Mouse (Mus musculus): ENCODE data around the gene Cpne8. TPM values are rescaled to one million over a fixed set of nuclear protein-coding genes. Genes with fewer than 3 reads are reported as not detected.

The Cpne8 gene
- 0.72 and 2.1 TPM in 2 replicates for total RNA-seq (2015; ENCODE audit: low replicate concordance)
- 0.13 and 1.6 TPM in 2 replicates for total RNA-seq (2017; ENCODE audit: low replicate concordance)

GRCm38 (mm10) chr15:90678985-90679759 is at the start of gene Cpne8:
TSS of gene Cpne8 (minus strand) at chr15:90679432.
- no peak for ATAC-seq (replicated peaks; ENCODE audit: low FRiP score, poor library complexity, severe bottlenecking)

GRCm38 (mm10) chr15:90717717-90718116 is 38.5 kb upstream of the Cpne8 start:
- ATAC-seq (replicated peaks; ENCODE audit: low FRiP score, poor library complexity, severe bottlenecking), result no peak

- ATAC-seq (replicated peaks; ENCODE audit: low FRiP score, poor library complexity, severe bottlenecking), result no peak
Observed at GRCm38 (mm10) chr15:90709296-90709695, 30.1 kb upstream of the Cpne8 start.

GRCm38 (mm10) chr15:90704314-90704713 is 25.1 kb upstream of the Cpne8 start:
- ATAC-seq (replicated peaks; ENCODE audit: low FRiP score, poor library complexity, severe bottlenecking), result no peak

GRCm38 (mm10) chr15:90703502-90704232 is 24.4 kb upstream of the Cpne8 start:
- no peak for ATAC-seq (replicated peaks; ENCODE audit: low FRiP score, poor library complexity, severe bottlenecking)

GRCm38 (mm10) chr15:90686770-90687169 is 7.5 kb upstream of the Cpne8 start:
- ATAC-seq (replicated peaks; ENCODE audit: low FRiP score, poor library complexity, severe bottlenecking), result no peak

GRCm38 (mm10) chr15:90679760-90680579 is 738 bp upstream of the Cpne8 start:
- peak; percentile 59; the same call in 1 of the 2 replicates for ATAC-seq (replicated peaks; ENCODE audit: low FRiP score, poor library complexity, severe bottlenecking)

- ATAC-seq (replicated peaks; ENCODE audit: low FRiP score, poor library complexity, severe bottlenecking), result no peak
Observed at GRCm38 (mm10) chr15:90678488-90678887, 744 bp downstream of the Cpne8 start.

- ATAC-seq (replicated peaks; ENCODE audit: low FRiP score, poor library complexity, severe bottlenecking), result no peak
Observed at GRCm38 (mm10) chr15:90669494-90669893, 9.7 kb downstream of the Cpne8 start.

- no peak for ATAC-seq (replicated peaks; ENCODE audit: low FRiP score, poor library complexity, severe bottlenecking)
Observed at GRCm38 (mm10) chr15:90666893-90667292, 12.3 kb downstream of the Cpne8 start.

GRCm38 (mm10) chr15:90664615-90665014 is 14.6 kb downstream of the Cpne8 start:
- ATAC-seq (replicated peaks; ENCODE audit: low FRiP score, poor library complexity, severe bottlenecking), result no peak

GRCm38 (mm10) chr15:90663631-90664030 is 15.6 kb downstream of the Cpne8 start:
- no peak for ATAC-seq (replicated peaks; ENCODE audit: low FRiP score, poor library complexity, severe bottlenecking)

- no peak for ATAC-seq (replicated peaks; ENCODE audit: low FRiP score, poor library complexity, severe bottlenecking)
Observed at GRCm38 (mm10) chr15:90660723-90661122, 18.5 kb downstream of the Cpne8 start.

- no peak for ATAC-seq (replicated peaks; ENCODE audit: low FRiP score, poor library complexity, severe bottlenecking)
Observed at GRCm38 (mm10) chr15:90658053-90658452, 21.2 kb downstream of the Cpne8 start.

GRCm38 (mm10) chr15:90656521-90656920 is 22.7 kb downstream of the Cpne8 start:
- no peak for ATAC-seq (replicated peaks; ENCODE audit: low FRiP score, poor library complexity, severe bottlenecking)

GRCm38 (mm10) chr15:90647011-90647577 is 32.1 kb downstream of the Cpne8 start:
- ATAC-seq (replicated peaks; ENCODE audit: low FRiP score, poor library complexity, severe bottlenecking), result no peak

GRCm38 (mm10) chr15:90646326-90646725 is 32.9 kb downstream of the Cpne8 start:
- no peak for ATAC-seq (replicated peaks; ENCODE audit: low FRiP score, poor library complexity, severe bottlenecking)

- no peak for ATAC-seq (replicated peaks; ENCODE audit: low FRiP score, poor library complexity, severe bottlenecking)
Observed at GRCm38 (mm10) chr15:90645828-90646227, 33.4 kb downstream of the Cpne8 start.

GRCm38 (mm10) chr15:90624201-90624600 is 55.0 kb downstream of the Cpne8 start:
- ATAC-seq (replicated peaks; ENCODE audit: low FRiP score, poor library complexity, severe bottlenecking), result no peak

GRCm38 (mm10) chr15:90622005-90622404 is 57.2 kb downstream of the Cpne8 start:
- ATAC-seq (replicated peaks; ENCODE audit: low FRiP score, poor library complexity, severe bottlenecking), result no peak

Measured in erythroid progenitor cell, adult 5-6 weeks (primary cell).